Mouse (Mus musculus) MN1 (cell line): ENCODE measurements around the gene Strip1.
"Not testable (repeated sequence)": the region's sequence is repeated elsewhere in the genome, so short reads cannot be mapped to it uniquely, and the experiment has no call there.

Source experiments
- DNase-seq: peaks from one replicate; pipeline ENCODE4 v3.0.0-alpha.2; 2016; ENCODE audit warnings: low spot score

The Strip1 gene

DNA sequence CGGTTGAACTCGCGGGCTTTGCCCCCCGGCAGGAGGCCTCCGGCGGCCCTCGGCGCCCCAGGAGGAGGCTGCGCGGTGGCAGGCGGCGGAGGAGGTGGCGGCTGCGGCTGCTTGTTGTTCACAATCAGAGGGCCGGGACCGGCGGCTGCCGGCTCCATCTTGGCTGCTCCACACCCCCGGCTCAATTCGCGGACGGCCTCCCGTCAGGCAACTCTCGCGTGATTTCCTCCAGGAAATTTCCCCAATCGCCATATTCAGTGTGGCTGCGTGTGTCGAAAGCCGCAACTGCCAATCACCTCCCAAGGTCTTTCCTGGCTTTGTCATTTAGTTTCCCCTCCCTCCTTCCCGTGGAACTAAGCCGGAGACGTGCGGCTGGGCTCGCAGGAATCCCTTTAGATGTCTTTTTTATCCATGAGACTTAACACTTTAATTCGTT is at the start of gene Strip1:
Strip1 (minus strand) TSS at position 172 of the 436 bp plus-strand sequence.
- DNase-seq, result peak; percentile 96

- peak; percentile 49 for DNase-seq
Observed at GRCm38 (mm10) chr3:107680790-107681576, 49.5 kb upstream of the Strip1 start.

DNA sequence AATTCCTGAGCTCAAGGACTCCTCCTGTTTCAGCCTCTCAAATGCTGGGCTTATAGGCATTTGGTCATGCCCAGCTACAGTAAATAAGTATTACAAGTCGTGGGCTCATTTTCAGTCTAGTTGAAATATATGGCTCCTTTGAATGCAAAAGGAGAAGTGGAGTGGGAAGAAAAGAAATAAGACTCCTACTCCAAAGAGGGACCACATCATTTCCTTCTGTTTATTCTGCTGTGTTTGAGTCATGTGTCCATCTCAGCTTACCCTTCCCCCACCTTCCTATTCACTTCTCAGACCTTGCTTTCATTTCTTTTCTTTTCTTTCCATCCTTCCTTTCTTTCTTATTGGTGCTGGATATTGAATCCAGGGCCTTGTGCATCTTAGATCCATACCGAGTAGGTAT is 40.0 kb upstream of the Strip1 start:
- no peak for DNase-seq

DNA sequence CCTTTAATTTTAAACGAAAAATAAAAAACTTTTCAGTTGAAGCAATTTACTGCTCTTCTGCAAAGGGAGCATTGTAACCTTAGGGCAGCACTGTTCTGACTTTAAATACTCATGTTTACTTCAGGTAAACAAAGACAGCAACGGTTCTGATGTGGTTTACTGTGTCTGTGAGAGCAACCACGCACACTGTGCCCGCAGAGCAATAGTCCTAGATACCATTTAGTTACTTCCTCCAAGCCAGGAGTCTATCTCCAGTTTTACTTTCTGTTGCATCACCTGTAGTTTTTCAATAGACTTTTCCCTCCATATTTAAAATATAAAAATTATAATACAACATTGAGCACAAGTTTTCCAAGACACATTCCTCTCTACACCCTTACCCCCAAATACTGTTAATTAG is 39.0 kb upstream of the Strip1 start:
- DNase-seq, result no peak

DNA sequence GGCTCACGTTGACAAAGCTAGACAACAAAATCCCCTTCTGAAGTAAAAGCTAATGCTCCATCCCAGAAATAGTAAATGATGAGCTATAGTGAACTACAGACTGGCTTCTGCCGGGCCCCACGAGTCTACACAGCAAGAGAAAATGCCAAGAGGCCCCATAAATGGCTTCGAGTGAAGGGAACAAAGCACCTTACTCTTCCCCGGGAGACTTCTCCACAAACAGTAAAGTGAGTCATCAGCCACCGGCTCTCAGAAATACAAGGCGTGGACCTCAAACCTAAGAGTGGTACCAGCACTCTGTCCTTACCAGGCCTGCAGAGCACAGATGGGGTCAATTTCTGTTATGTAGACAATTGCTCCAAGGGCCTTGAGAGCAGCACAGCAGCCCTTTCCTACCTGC is 37.3 kb upstream of the Strip1 start:
- DNase-seq, result no peak

DNA sequence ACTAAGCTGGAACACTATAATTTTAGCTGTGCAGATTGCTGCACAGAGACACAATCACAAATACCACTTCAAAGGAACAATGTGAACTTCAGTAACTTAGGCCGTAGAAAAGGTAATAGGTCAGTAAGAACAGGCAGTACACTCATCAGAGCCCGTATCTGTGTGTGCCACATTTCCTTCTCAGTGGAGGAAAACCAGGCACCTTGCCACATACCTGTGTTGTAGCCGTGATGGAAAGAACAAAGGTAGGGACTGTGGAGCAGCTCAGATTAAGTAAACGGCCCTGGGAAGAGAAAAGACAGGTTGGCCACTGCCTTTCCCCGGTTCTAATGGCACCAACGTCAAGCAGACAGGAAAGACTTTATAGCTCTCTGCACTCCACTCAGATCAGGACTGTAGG is 35.9 kb upstream of the Strip1 start:
- DNase-seq, result no peak

- DNase-seq, result no peak
Observed at GRCm38 (mm10) chr3:107664641-107665040, 33.1 kb upstream of the Strip1 start.

- no peak for DNase-seq
Observed at GRCm38 (mm10) chr3:107659000-107659399, 27.5 kb upstream of the Strip1 start.

DNA sequence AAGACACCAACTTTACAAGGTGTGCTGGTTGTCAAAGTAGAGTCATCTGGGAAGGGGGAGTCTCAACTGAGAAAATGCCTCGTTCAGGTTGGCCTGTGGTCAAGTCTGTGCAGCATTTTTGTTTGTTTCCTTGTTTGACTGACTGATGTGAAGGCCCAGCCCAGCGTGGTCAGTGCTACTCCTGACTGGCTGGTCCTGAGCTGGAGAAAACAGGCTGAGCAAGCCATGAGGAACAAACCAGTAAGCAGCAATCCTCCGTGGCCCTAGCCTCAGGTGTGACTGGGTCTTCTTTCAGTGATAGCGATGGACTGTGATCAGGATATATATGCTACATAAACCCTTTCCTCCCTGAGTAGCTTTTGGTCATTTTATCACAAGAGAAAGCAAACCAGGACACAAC is 25.4 kb upstream of the Strip1 start:
- DNase-seq, result no peak

- DNase-seq, result no peak
Observed at GRCm38 (mm10) chr3:107656151-107656550, 24.7 kb upstream of the Strip1 start.

DNA sequence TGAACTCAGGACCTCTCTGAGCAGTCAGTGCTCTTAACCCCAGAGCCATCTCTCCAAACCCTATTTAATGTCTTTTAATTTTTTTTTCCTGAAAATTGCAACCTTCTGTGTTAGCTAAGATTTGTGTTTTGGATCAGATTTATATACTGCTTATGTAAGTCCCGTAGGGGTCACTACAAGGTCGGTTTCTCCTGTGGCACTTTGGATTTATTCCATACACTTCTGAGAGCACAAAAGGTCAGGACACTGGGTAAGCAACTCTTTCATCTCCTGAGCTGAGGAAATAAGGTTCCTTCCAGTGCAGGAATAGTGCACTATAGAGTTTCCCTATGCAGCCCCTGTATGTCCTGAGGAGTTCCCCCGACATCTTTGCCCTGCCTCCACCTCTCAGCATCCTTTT is 24.0 kb upstream of the Strip1 start:
- no peak for DNase-seq

DNA sequence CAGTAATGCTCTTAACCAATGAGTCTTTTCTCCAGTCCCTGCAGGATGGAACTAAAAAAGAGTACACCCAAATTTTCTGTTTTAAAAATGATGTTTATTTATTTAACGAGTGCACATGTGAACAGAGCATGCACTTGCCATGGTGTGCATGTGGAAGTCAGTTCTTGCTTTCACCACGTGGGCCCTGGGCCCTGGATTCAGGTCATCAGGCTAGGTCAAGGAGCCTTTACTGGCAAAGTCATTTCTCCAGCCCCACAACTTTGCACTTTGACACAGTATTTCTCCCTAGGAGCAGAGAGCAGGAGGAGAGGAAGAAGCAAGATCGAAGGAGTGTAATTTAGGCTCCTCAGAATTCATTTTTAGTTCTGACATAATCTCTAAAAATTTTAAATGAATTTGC is 23.4 kb upstream of the Strip1 start:
- no peak for DNase-seq

DNA sequence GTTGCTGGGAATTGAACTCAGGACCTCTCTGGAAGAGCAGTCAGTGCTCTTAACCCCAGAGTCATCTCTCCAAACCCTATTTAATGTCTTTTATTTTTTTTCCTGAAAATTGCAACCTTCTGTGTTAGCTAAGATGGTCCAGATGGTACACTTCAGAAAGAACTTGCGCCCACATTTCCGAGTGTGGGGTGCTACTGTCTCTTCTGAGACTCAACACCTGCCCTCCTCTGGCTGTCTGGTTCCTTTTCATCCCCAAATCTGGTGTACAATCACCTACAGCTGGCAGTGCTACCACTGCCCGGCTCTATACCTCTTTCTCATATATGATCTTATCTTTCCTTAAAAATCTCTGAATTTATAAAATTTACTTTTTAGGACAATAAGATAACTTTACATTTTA is 21.5 kb upstream of the Strip1 start:
- no peak for DNase-seq

GRCm38 (mm10) chr3:107650276-107650675 is 18.8 kb upstream of the Strip1 start:
- DNase-seq, result not testable (repeated sequence)

DNA sequence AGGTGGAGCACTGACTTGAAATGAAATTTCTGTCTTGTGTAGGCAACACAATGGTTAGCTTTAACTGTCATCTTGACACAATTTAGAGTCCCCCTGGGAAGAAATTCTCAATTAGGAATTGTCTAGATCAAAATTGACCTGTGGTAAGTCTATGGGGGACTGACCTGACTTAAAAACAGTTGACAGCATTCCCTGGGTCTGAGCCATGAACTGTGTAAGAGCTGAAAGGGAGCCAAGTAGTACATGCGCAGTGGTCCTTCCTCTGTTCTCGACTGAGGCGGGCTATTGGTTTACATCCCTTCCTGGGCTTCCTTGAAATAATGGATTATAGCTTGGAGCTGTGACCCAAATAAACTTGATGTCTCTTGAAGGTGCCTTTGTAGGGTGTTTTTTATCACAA is 15.5 kb upstream of the Strip1 start:
- no peak for DNase-seq

DNA sequence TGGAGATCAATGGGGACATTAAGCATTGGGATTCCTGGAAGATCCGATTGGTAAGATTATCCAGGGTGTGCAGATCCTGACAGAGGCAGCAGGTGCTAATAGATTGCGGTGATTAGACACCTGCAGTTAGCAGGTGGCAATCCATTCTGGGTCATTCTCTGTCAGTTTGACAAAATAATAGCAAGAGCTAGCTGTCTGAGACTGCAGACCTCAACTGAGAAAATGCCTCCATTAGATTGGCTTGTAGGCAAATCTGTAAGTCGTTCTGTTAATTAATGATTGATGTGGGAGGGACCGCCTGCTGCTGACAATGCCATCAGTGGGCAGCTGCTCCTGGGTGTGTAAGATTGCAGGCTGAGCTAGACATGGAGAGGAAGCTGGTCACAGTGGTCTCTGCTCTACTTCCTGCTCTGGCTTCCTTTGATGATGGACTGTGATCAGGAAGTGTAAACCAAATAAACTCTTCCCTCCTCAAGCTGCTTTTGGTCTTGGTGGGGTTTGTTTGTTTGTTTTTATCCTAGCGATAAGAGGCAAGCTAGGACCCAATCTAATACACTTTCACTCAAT is 6.2 kb upstream of the Strip1 start:
- DNase-seq, result no peak

DNA sequence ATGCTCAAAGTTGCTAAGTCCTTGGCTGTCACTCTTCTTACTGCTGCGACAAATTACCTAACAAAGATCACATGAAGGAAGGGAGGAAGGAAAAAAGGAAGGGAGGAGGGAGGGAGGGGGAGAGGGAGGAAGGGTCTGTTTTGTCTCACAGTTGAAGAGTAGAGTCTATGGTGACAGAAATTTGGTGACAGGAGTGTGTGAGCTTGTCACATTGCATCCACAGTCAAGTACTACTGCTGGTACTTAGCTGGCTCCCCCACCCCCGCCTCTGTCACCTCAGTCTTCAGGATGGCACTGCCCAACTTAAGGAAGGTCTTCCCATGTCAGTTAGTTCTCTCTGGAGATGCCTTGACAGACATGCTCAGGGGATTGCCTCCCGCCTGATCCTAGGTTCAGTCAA is 4.7 kb upstream of the Strip1 start:
- DNase-seq, result no peak

DNA sequence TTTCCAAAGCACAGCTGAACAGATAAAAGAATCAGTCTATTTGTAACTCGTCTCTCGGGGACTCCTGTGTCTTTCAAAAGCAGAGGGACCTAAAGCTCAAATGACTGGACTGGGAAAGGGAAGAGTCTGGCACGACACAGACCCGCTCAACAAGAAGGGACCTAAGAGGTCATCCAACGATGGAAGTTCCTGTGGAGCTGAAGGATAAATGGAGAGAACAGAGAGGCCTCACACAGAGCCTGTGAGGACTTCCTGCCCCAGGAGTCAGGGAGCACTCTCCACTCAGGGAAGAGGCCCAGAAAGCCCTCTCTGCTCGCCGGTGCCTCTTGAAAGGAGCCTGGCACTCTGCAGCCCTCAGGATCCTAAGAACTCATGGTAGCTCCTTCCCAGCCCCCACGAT is 4.3 kb upstream of the Strip1 start:
- no peak for DNase-seq

DNA sequence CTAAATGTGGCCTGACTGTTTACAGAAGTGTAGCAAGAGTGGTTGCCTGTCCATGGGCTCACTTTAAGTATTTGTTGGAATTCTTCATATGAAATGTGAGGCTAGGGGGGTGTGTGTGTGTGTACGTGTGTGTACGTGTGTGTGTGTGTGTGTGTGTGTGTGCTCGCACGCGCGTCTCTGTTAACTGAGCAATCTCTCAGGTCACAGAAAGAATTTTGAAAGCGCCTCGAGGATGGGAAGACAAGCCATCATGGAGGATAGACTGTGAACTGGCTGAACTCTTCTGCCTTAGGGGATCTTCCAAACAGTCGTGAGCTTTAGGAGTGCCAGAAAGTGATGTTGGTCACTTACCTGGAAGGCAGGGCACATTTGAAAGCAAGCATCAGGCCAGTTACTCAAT is 2.4 kb upstream of the Strip1 start:
- DNase-seq, result no peak

- no peak for DNase-seq
Observed at GRCm38 (mm10) chr3:107632786-107633185, 1.3 kb upstream of the Strip1 start.

DNA sequence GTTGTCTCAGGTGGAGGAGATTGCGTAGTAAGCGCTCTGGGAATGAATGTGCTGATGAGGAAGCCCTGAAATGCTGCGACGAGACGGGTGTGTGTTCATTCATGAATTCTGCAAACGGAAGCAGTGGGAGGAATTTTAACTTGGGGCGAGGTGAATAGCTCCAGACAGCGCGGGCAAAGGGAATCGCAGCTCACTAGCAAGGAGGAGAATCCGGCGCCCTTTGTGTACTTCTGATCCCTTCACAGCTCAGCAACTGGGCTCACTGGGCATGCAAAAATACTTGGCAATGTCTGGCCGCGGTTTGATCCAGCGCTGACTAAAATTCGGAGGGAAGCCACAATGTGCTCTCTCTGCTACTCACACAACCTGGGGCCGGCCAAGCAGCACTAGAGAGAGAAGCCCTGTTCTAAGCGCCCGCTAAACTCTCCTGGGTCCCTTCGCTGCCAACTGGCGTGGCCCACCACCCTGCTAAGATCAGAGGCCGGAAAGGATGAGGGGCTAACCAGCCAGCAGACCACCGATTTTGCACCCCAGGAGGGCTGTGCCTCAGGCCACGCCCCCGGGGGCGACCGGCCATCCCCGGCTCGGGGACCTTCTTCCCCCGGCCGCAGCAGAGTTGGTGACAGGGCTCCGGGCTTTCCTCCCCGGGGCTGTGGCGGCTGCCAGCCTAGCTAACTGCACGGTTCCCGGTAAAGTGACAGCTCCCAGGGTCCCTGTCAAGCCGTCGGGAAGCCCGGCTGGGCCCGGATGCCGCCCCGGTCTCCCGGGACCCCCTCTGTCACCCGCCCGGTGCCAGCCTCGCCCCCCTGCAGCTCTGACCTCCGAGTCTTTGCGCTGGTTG is 592 bp downstream of the Strip1 start, which contains the start of gene Gm10961:
Gm10961 (plus strand) TSS at position 641 of the 841 bp plus-strand sequence.
- peak; percentile 30 for DNase-seq

DNA sequence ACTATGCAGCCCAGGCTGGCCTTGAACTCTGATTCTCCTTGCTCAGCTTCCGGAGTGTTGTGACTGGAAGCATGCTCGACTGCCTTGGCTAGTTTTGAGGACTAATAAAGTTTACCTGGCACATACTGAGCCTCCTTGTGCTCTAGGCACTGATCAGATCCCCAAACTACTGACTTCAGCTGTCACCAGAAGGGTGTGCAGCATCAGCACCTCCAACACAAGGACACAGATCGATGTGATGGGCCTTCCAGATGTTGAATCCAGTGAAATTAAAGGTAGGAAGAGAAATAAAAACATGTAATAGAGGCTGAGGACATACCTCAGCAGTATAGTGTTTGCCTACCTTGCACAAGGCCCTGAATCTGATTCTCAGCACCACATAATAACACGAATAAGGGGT is 2.1 kb downstream of the Strip1 start:
- DNase-seq, result no peak

GRCm38 (mm10) chr3:107628551-107628950 is 2.9 kb downstream of the Strip1 start:
- DNase-seq, result no peak
